Mouse (Mus musculus) testis, adult 2 months (tissue): ENCODE measurements around the gene Wnt2b.

ENCODE experiments used
- CTCF ChIP-seq: fragments of 200-500 bp; IDR thresholded peaks from 2 replicates; pipeline ENCODE4 v1.5.1; 2012; ENCODE audit warnings: low read depth, mild to moderate bottlenecking, inconsistent platforms, low read length, moderate library complexity; ENCODE audit not compliant: control insufficient read depth, insufficient read depth, insufficient replicate concordance
- POLR2A ChIP-seq: fragments of 200-500 bp; IDR thresholded peaks from 2 replicates; pipeline ENCODE4 v1.6.1; 2012; ENCODE audit warnings: low read depth, mild to moderate bottlenecking, inconsistent platforms, low read length, moderate library complexity; ENCODE audit not compliant: control insufficient read depth

DNA sequence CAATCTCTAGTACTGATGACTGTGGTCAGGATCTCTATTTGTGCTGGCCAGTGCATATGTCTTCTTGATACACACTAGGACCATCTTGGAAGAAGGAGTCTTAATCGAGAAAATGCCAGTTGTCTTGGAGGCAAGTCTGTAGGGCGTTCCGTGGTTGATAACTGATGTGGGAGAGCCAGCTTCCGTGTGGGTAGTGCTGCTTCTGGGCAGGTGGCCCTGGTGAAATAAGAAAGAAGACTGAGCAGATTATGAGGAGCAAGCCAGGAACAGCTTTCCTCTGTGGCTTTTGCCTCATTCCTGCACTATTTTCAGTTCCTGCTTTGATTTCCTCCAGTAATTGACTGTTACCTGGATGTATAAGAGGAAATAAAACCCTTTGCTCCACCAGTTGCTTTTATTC, 56.3 kb downstream of the Wnt2b start:
- no peak for TF ChIP-seq POLR2A
- no peak for TF ChIP-seq CTCF
